Mouse (Mus musculus) urinary bladder, adult 2 months (tissue): ENCODE results near the gene Cdk10. TPM values are rescaled to one million over a fixed set of nuclear protein-coding genes. Genes with fewer than 3 reads are reported as not detected.

Experiments
- DNase-seq: peaks from one replicate; pipeline ENCODE4 v3.0.0; 2022; ENCODE audit warnings: low spot score
- polyA plus RNA-seq: library from polyadenylated mRNA; depleted of rRNA; stranded (reverse); fragments of >200 nt; gene quantifications from 2 replicates; pipeline ENCODE4 v1.2.3, GENCODE M21; 2012; rRNA removed

The Cdk10 gene
- polyA plus RNA-seq, 1 experiment: 77.0 TPM

- no peak for DNase-seq
These were observed 47.3 kb downstream of the Cdk10 start for GRCm38 (mm10) chr8:123271901-123272300.

GRCm38 (mm10) chr8:123274447-123274846 is 49.8 kb downstream of the Cdk10 start:
- no peak for DNase-seq

GRCm38 (mm10) chr8:123275096-123275495 is 50.5 kb downstream of the Cdk10 start:
- DNase-seq: no peak

- DNase-seq: no peak
These were observed 53.8 kb downstream of the Cdk10 start for GRCm38 (mm10) chr8:123278445-123278844.

GRCm38 (mm10) chr8:123279828-123280227 is 55.2 kb downstream of the Cdk10 start:
- no peak for DNase-seq

- DNase-seq: no peak
These were observed 55.9 kb downstream of the Cdk10 start for GRCm38 (mm10) chr8:123280302-123281094.

Other genes starting within 250 kb of the Cdk10 start
- 37.9 and 57.1 TPM in 2 replicates for gene Ankrd11, start 182.6 kb upstream of the Cdk10 start, polyA plus RNA-seq
- 56.0 and 63.5 TPM in 2 replicates for gene Spg7, start 161.9 kb upstream of the Cdk10 start, polyA plus RNA-seq
- gene Rpl13, start 122.5 kb upstream of the Cdk10 start, polyA plus RNA-seq: 2,261 and 2,538 TPM in 2 replicates
- 4.7 and 4.9 TPM in 2 replicates for gene Cpne7, start 107.5 kb upstream of the Cdk10 start, polyA plus RNA-seq
- 8.9 and 10.6 TPM in 2 replicates for gene Sult5a1, start 66.5 kb upstream of the Cdk10 start, polyA plus RNA-seq
- gene Dpep1, start 38.6 kb upstream of the Cdk10 start, polyA plus RNA-seq: 56.5 and 73.2 TPM in 2 replicates
- gene Chmp1a, start 12.1 kb upstream of the Cdk10 start, polyA plus RNA-seq: 109 and 119 TPM in 2 replicates
- gene Spata33, start 12.0 kb upstream of the Cdk10 start, polyA plus RNA-seq: 2.8 and 4.2 TPM in 2 replicates
- gene Spata2l, start 11.4 kb downstream of the Cdk10 start, polyA plus RNA-seq: 4.3 and 4.8 TPM in 2 replicates
- 20.6 and 21.3 TPM in 2 replicates for gene Zfp276, start 29.4 kb downstream of the Cdk10 start, polyA plus RNA-seq
- gene Vps9d1, start 29.5 kb downstream of the Cdk10 start, polyA plus RNA-seq: 30.2 and 36.2 TPM in 2 replicates
- gene Fanca, start 93.7 kb downstream of the Cdk10 start, polyA plus RNA-seq: 8.9 and 15.8 TPM in 2 replicates
- gene Spire2, start 107.9 kb downstream of the Cdk10 start, polyA plus RNA-seq: 4.8 and 5.3 TPM in 2 replicates
- 193 TPM in 2 replicates for gene Tcf25, start 148.9 kb downstream of the Cdk10 start, polyA plus RNA-seq
- not detected in 2 replicates for gene Mc1r, start 182.3 kb downstream of the Cdk10 start, polyA plus RNA-seq
- 3.6 and 3.7 TPM in 2 replicates for gene Tubb3, start 186.6 kb downstream of the Cdk10 start, polyA plus RNA-seq
- gene Def8, start 198.7 kb downstream of the Cdk10 start, polyA plus RNA-seq: 28.7 and 32.1 TPM in 2 replicates